Mouse (Mus musculus) erythroblast, adult 5-6 weeks (primary cell): ENCODE data around the gene Tmem211. TPM values are rescaled to one million over a fixed set of nuclear protein-coding genes. Genes with fewer than 3 reads are reported as not detected.

Experiments
- ATAC-seq: replicated peaks from 2 replicates; pipeline ENCODE4 v1.8.0; 2016; ENCODE audit warnings: moderate number of reproducible peaks, mild to moderate bottlenecking, moderate TSS enrichment, inconsistent platforms; ENCODE audit not compliant: poor library complexity, low FRiP score, severe bottlenecking
- total RNA-seq, 2 experiments: library from RNA; stranded (forward) in 1 of 2; stranded (reverse) in 1 of 2; fragments of 150-400 nt in 1 of 2; fragments of 200-764, 138-1000 nt in 1 of 2; gene quantifications; 2 replicates each; pipeline versions ENCODE4 v1.2.3 to v1.2.4; 2015 to 2017; ENCODE audit warnings: low replicate concordance in 2 of 2

The Tmem211 gene
- total RNA-seq, 2 experiments from 2014 or later, result not detected

DNA sequence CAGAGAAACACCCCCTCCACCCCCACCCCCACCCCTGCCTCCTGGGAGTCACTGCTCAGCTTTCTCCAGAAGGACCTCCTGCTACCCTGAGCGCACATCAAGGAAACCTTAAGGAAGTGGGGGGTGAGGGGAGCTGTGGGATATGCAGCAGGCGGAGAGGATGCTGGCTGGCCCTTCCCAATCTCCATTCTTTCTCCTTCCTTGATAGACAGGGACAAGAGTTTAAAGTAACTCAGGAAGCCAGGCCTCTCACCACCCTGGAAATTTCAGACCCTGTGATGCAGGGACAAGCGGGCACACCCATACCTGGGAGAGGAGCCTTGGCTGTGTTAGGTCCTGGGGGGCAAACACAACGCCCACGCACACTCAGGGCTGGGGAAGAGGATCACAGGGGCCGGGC is 16.4 kb upstream of the Tmem211 start:
- ATAC-seq, result no peak

DNA sequence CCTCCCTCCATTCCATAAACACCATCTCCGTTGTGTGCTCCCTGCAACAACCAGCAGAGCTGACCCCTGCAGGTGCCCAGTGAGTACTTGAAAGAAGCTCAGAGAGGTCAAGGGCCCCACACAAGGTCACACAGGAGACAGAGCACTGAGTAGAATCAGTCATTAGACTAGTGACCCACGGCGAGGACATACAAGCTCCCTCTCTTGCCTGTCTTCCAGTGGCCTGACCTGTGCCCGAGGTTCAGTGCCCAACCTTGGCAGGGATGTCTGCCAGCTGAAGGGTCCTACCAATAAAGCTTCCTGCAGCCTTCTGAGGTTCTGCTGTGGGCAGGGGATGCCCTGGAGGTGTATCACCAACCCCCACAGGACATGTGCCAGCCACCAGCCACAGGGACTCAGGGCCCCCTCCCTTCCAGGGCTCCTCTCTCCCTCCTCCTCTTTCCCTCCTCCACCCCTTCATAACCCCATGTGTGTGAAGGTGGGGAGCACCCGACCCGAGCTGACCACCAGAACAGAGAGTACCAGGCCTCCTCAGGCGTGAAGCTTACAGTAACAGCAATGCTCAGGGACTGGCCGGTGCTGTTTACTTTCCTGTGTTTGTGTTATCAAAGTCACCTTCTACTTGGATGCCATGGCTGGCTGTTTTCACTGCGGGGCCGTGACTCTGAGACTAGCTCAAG is 14.4 kb upstream of the Tmem211 start:
- no peak for ATAC-seq

DNA sequence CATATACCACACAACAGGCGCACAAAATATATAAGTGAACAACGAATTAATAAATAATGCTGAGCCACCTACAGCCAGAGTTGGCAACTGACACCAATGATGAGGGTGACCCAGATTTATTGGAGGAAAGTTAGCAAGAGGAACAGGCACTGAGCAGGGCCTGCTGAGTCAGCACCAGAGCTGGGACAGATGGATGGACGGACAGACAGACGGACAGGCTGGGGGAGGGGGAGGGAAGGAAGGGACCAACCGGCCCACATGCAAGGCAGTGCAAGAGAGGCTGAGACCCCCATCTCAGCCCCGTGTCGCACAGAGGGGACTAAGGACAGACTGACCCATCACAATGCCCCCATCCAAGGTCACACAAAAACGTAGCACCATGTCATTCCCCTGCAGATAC is 12.7 kb upstream of the Tmem211 start:
- ATAC-seq, result no peak

DNA sequence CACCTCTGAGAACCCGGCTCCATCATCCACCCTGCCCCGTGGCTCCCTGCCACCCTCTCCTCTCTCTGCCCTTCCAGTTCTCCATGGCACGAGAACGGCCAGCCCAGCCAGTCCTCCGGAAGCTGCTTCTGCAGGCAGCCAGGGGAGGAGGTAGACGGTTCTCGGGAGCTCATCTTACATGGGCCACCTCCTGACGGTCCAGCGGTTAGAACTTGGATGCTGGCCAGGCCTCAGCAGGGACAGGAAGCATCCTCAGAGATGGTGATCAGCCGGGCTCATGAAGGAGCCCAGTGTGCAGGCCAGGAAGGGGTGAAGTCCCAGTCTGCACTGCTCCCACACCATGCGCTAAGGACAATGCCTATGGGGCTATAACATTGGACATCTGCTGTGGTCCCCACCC is 12.3 kb upstream of the Tmem211 start:
- no peak for ATAC-seq

DNA sequence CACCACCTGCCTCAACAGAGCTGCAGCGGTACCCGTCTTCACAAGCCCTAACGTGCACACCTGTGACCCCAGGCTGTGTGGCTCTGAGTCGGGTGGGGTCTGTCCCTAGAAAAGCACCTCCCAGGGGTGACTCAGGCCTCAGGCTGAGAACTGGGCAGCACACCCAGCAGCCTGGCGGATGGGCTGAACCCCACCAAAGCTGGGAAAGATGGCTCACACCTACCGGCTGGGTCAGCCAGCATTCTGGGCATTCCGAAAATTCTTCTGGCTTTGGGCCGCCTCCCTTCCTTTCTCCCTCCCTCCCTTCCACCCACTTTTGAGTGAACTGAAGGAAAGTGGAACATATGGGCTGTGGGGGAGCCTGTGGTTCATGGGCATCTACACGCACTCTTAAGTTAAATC is 11.1 kb upstream of the Tmem211 start:
- no peak for ATAC-seq

DNA sequence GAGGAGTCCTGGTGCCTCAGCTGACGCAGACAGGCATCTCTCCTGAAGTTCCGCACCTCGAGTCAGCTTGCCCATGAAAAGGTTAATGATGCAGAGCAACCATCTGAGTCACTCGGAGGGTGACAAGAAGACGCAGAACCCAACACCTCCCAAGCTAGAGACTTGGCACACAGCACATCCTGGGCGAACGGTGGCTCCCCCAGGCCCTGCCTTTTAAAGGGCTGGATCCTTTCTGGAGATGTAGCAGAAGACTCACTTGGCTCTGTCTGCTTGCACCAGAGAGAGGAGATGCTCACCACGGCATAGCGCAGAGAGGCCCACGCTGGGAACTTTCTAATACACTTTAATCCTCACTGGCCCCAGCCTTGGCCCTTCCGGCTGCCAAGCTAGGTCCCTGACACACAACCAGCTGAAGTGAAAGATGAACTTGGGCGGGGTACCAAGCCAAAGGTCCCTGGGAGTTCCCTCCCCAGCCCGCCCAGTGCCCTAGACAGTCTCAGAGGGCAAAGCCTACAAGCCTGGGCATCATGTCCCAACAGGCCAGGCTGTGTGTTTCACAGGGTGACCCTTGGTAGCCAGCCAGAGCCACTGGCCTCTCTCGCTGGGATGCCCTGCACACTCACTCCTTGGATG is 10.3 kb upstream of the Tmem211 start:
- ATAC-seq, result no peak

DNA sequence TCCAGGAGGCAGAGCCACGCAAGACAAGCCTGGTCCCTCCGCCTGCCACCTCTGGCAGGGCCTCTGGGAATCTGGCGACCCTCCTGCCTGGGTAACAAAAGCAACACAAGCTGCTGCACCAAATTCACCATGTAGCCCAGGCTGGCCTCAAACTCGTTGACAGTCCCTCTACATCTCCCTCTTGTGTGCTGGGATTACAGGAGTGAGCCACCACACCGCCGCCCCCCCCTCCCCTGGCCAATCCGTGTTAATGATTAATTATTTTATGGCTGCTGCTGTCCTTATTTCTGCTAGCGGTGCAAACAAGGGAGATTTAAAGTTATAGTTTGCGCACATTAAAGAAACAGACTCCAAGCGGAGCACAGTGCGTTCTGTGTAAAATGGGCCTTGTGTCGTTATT is 9.6 kb upstream of the Tmem211 start:
- ATAC-seq, result no peak

DNA sequence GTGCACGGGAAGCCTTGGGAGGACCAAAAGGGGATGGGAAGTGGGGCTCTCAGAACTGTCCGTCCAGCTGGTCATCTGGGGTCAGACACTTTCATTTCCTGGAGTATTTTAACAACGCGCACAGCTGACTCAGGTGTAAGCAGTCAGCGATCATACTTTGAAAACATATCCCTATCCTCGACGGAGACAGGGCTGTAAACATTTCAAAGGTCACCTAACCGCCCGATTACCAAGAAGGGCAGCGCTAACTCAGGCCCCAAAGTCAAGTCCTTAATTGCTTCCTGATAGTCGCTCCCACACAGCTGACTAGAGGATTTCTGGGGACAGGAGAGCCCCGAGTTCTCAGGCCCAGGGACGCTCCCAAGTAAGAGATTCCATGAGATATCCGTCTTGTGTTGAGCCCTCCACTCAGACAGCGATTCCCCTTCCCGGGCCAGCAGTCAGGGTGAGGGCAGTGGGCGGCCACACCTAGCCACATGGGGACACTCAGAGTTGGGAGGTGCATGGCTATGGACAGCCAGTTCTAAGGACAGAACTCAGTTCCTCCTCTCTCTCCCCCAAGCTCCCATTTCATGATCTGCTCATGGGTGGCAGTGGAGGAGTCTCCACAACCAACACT is 8.0 kb upstream of the Tmem211 start:
- ATAC-seq, result no peak

DNA sequence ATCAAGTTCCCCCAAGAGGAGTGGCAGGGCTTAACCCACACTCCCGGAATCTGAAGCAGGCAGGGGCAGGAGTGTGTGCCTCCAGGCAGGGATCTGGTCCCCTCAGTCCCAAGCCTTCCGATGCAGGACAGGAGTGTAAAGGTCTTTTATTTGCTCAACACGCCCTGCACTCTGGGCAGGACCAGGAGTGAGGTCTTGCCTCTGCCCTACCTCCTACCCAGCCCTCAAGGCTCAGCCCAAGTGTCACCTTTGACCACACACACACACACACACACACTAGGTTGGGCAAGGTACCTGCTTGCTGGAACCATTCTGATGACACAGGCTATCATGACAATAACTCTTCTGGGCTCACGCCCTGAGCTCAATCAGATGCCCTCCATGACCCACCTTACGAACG is 7.3 kb upstream of the Tmem211 start:
- ATAC-seq, result no peak

DNA sequence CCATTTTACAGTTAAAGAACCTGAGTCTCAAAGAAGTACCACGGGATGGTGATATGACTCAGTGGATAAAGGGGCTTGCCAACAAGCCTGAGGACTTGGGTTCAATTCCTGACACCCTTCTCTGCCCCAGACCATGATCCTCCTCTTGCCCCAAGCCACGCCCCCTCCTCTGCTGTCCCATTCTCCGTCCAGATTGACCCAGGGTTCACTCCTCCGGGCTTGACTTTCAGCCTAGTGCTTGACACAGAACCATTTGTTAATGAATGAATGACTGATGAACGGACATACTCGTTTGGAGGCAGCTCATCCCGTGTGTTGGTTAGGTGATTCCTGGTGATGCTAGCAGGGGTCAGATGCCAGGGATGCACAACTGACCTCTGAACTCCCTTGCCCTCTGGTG is 6.8 kb upstream of the Tmem211 start:
- ATAC-seq, result no peak

DNA sequence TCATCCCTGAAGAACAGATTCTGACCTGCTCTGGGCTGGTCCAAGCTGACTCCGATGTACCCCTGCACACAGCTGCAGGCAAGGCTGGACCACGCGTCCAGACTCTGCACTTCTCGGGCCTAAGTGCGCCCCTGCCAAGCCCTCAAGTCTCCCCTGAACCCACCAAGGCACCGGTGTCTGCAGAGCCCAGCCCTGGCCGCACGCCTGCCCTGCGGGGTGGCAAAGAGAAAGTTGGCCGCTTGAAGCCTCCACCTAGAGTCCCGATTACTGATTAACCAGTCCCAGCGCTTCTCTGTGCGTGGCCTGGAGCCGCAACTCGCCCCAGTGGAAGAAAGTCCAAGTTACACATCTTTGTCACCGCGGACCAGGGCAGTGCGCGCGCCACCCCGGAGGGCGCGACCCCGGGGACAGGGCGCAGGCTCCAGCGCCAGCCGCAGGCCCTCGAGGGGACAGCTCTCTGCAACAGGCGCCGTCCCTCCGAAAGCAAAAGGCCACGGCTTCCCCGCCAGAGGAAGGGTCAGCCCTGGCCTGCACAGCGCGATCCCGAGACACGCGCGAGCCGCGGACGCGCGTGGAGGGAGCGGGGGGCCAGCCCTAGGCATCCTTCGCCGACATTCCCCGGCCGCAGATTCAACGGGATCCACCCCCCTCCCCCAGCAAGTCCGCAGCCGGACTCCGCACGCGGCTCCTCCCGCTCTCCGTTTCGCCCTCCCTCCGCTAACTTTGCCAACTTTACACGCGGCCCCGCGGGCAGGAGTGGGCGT is 6.1 kb upstream of the Tmem211 start:
- ATAC-seq, result no peak

DNA sequence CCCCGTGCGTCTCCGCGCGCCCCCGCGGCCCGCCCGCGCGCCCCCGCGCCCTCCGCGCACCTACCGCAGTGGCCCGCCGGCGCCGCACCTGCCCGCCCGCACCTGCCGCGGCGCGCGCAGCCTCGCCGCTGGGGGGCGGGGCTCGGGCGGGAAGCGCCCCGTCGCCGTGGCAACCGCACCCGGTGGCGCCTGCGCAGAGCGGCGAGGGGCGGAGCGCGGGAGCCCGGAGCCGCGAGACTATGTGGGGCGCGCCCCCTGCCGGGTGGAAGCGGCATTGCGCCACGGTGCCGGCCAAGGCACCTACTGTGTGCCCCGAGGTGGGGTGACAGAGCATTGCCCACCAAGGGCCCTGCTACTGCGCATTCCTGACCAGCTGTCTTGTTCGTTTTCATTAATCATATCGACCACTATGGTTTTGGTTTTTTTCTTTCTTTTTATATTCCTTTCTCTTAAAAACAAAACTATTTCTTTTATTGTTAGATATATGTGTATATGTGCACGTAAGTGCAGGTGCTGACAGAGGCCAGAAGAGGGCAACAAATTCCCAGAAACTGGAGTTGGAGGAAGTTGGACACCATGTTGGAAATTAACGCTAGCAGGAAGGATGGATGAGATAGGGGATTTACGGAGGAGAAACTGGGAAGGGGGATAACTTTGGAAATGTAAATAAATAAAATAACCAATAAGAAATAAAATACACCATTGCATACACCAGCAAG is 5.4 kb upstream of the Tmem211 start, which contains the start of gene 2900026A02Rik:
Gene 2900026A02Rik (minus strand): TSS at position 90 of the 719 bp plus-strand sequence.
- ATAC-seq, result no peak

DNA sequence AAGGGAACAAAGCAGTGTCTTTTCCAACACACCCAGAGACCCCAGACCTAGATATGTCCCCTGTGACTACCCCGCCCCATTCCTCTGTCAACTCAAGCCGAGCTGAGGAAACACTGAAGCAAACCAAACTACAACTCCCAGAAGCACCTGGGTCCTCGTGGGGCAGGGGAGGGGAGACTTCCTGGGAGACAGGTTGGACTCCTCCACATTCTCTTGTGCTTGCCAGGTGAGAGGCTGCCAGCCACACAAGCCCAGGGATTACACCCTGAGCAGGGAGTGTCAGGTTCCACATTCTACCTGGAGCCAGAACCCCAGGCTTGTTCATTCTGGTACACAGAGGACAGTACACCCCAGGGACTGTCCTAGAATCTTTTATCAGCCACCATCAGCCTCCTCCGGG is 2.8 kb upstream of the Tmem211 start:
- ATAC-seq, result no peak

DNA sequence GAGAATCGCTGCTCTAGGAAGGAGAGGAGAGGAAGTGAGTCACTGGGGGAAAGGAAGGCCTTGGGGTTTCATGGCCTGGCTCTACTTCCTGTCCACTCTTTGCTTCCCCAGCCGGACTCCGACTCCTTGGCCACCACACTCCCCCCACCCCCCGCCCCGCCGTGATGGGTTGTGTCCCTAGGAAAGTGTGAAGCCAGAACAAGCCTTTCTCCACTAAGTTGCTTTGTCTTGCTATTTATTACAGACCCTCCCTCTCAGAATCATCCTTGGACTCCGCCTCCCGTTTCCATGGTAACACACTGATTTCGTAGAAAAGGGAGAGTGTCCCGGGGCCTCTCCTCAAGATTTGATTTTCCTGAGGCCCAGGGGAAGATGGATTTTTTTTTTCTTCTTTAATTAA is 1.4 kb upstream of the Tmem211 start:
- ATAC-seq, result no peak

DNA sequence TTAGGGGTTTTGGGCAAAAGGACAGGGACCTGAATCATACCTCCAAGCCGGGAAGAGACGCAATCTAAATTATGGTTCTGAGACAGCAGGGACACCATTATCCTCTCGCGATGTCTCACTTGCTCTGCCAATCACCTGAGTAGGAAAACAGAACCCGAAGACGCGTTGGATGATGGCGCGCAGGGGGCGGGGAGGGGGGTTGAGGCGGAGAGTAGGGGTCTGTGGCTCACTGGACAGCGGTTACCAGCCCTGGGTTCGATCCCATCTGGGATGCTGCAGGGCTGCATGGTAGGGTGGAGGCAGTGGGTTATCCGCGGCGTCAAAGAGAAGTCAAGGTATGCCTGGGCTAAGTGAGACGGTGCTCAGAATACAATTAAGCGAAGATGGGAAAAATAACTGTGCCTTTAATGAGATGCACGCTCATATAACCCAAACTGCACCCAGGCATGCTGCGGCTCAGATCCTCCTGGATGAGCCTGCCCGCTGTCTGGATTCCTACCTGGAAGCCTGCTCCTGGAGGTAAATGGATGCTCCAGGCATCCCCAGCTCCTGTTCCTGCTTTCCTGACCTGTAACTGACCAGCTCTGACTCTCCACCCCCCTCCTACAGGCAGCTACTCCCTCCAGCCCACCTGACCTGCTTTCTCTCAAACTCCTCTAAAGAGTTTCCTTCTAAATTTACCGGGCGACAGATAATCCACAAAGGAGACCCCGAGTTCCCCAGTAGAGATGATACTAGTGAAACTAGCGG is 848 bp upstream of the Tmem211 start:
- ATAC-seq, result no peak

DNA sequence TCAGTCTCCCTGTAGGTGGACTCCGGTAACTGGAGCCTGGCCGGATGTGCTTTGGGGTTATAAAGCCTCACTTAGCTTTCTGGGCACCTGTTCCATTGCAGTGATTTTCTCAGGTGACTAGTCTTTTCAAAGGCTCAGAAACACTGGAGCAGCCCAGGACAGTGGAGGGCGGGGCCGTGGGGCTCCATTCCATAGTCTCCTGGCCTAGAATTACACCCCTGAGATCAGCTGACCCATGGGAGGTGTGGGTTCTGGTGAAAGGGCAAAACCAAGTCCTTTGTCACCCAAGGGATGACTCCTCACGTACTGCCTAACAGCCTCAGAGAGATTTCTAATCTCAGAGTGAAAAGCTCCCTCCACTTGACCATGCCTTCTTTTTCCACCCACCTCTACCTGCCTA is 3.5 kb downstream of the Tmem211 start:
- ATAC-seq, result no peak

DNA sequence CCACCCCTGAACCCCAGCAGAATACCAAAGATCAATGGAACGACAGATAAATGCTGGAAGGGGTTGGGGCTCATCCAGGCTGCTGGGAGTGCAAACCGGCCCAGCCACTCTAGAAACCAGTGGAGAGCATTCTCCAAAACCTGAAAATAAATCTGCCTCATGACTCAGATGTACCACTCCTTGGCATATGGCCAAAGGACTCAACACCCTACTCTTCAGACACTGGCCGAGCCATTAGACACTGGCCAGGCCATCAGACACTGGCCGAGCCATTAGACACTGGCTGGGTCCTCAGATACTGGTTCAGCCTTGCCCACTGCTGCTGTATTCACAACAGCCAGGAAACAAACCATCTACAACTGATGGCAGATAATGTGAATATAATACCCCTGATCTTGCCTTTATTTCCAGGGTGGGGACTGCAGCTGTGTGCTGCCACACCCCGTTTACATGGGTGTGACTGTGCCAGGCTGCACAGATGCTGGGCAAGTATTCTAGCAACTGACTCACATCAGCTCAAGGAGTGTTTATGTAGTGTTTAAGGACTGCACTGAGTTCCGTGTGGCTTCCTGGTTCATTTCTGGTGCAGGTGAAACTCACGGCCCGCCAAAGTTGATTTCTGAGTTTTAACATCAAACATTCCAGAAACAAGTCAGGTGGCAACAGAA is 22.7 kb downstream of the Tmem211 start:
- no peak for ATAC-seq

DNA sequence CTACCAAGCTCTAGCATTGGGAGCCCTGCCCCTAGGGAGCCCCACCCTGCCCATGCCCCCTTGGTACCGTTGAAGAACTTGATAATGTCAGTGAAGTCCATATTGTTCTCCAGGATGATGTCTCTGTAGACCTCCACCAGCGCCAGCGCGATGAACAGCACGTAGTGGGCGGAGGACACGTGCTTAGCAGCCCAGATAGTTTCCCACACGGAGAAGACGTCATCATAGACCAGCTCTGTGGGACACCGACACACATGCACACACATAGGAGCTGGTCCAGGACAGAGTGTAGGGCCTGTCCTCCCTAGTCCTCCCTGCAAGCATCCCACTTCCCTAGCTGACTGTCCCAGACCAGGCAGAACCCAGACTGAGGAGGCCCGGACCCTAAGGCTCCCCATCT is 24.1 kb downstream of the Tmem211 start:
- ATAC-seq, result no peak

DNA sequence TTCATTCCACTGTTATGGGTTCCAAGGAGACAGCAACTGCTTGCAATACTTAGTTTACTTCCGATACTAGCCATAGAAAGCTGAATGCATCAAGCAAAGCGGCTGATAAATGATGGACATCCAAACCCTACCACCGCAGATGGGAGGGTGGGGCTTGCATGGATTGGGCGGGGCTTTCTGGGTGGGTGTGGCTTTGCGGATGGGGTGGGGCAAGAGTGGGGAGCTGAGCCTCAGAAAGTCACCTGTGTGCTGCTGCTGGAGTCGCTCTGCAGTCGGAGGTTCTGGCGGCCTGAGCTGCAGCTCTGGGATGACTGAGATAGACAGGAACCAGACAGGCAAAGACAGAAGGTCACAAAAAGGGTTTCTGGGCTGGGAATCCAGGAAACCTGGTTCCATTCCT is 38.9 kb downstream of the Tmem211 start:
- no peak for ATAC-seq
